Mouse (Mus musculus) G1E-ER4 (cell line): Measurements from ENCODE around the gene Ppm1f. TPM values are rescaled to one million over a fixed set of nuclear protein-coding genes. Genes with fewer than 3 reads are reported as not detected.

Source experiments
- GATA1 ChIP-seq: IDR thresholded peaks from one replicate; pipeline ENCODE4 v1.8.0; 2012; ENCODE audit warnings: low read length, inconsistent platforms
- polyA plus RNA-seq: library from polyadenylated mRNA; stranded (reverse); fragments of >175 nt; gene quantifications from 2 replicates; pipeline ENCODE4 v1.2.3, GENCODE M21; 2012

The Ppm1f gene
- 6.0 and 8.9 TPM in 2 replicates for polyA plus RNA-seq

DNA sequence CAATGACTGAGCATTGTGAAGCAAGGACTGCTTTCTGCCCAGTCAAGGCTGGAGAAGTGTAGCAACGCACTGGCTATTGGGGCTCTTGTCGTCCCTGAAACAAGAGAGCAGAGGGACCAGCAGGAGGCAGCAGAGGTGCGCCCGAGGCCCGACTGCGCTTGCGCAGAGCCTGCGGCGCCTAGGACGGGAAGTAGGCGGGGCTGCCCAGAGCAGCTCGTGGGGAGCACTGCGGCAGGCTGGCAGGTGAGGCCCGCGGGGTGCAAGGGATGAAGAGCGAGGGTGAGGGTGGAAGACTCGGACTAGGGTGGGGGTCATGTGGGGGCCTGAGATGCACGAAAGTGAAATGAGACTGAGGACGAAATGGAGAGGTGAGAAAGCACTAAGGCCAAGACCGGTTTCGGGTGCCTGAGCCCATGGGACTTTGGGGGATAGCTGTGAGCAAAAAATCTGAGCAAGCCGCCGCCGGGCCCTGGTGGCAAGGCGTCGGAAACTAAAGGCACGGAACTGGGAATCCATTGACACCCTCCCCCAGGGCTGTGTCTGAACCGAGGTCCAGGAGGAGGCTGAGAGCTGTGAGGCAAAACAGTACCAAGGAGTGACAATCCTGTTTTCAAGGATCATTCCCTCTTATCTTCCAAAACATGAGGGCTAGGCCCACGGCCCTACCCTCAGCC, at the start of gene Ppm1f:
Gene Ppm1f (plus strand): TSS at position 88 of the 674 bp plus-strand sequence.
- no peak for TF ChIP-seq GATA1

DNA sequence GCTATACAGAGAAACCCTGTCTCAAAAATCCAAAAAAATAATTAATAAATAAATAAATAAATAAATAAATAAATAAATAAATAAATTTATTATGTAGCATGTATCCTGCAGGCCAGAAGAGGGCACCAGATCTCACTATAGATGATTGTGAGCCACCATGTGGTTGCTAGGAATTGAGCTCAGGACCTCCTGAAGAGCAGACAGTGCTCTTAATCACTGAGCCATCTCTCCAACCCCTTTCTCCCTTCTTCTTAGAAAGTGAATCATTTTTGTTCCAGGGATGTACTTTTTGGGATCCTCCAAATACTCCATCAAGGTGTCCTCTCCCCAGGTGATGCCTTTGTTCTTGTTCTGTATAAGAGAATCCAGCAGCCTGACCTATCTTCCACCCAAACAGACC, 47.1 kb upstream of the Ppm1f start:
- no peak for TF ChIP-seq GATA1

- no peak for TF ChIP-seq GATA1
These were observed 43.9 kb upstream of the Ppm1f start for GRCm38 (mm10) chr16:16852411-16852810.

- no peak for TF ChIP-seq GATA1
These were observed 41.4 kb upstream of the Ppm1f start for GRCm38 (mm10) chr16:16854836-16855235.

DNA sequence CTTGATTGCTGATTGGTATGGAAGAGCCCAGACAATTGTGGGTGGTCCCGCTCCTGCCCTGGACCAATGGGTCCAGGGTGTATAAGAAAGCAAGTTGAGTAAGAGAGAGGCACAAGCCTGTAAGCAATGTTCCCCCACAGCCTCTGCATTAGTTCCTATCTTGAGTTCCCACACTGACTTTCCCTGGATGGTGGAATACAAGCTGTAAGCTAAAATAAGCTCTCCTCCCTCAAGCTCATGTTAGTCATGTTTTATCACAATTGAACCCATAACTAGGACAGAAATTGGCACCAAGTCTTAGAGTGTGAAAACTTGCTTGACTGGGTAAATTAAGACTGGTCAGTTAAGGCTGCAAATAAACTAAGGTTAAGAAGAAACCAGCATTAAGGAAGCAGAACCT, 40.7 kb upstream of the Ppm1f start:
- TF ChIP-seq GATA1 = no peak

- TF ChIP-seq GATA1 = no peak
These were observed 39.4 kb upstream of the Ppm1f start for GRCm38 (mm10) chr16:16856731-16857476.

DNA sequence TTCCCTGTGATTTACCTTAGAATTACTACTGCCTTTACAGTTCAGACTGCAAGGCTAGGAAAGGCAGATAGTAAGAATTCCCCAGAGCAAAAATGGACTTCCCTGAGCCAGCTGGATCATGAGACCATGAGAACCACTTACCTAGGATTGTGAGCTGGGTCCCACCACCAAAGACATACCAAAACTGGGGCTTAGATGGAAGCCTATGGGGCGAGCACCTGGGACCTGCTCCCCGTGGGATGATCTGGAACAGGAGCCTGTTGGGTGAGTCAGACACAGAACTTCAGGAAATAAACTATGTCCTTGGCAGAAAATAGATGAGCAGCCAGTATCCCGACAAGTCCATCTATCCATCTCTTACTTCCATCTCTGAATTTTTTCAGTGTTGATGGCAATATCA, 34.0 kb upstream of the Ppm1f start:
- no peak for TF ChIP-seq GATA1

- TF ChIP-seq GATA1 = no peak
These were observed 32.3 kb upstream of the Ppm1f start, which contains the start of gene Igll1 for GRCm38 (mm10) chr16:16863978-16864377. TSS of gene Igll1 (minus strand) at chr16:16863985.

- TF ChIP-seq GATA1 = no peak
These were observed 31.1 kb upstream of the Ppm1f start for GRCm38 (mm10) chr16:16865217-16865616.

DNA sequence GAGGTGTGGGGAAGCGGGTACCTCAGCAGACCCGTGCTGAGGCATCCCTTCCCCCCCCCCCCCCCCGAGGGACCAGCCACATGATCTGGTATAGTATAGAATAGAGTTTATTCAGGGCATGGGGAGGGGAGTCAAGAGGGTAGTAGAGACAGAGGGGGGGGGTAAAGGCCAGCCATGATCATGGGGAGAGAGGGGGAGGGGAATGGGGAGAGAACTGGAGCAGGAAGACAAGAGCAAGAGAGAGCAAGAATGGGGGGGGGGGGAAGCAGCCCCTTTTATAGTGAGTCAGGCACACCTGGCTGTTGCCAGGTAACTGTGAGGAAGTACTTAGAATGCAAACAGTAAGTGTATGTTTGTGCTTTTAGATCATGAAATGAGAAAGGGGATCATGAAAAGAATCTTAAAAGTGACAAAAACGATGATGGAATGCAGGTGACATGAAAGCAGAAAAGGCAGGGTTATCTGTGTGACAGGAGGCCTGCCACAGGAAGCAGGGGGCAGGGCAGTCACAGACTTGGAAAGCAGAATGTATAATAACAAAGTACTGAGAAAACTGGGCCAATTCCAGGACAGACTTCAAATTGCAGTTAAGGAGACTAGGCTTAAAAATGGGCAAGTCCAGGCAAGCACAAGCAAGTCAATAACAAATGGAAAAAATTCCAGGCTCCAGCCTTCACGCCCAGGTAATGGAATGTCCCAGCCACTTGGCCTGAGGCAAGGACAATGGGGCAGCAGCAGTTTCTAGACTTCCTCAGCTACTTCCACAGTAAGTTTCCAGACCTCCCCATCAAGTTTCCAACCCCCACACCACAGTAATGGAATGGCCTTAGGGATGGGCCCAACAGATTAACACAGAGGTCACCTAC, 30.3 kb upstream of the Ppm1f start:
- no peak for TF ChIP-seq GATA1

GRCm38 (mm10) chr16:16870241-16870616, 26.0 kb upstream of the Ppm1f start:
- no peak for TF ChIP-seq GATA1

GRCm38 (mm10) chr16:16870617-16871331, 25.5 kb upstream of the Ppm1f start, which contains the start of the genes Top3b and Vpreb1:
TSS of gene Top3b (plus strand) at chr16:16870736.
TSS of gene Vpreb1 (minus strand) at chr16:16870843.
- peak; percentile 15 for TF ChIP-seq GATA1

GRCm38 (mm10) chr16:16879025-16879424, 17.2 kb upstream of the Ppm1f start:
- no peak for TF ChIP-seq GATA1

- TF ChIP-seq GATA1 = no peak
These were observed 7.9 kb upstream of the Ppm1f start for GRCm38 (mm10) chr16:16888341-16888740.

DNA sequence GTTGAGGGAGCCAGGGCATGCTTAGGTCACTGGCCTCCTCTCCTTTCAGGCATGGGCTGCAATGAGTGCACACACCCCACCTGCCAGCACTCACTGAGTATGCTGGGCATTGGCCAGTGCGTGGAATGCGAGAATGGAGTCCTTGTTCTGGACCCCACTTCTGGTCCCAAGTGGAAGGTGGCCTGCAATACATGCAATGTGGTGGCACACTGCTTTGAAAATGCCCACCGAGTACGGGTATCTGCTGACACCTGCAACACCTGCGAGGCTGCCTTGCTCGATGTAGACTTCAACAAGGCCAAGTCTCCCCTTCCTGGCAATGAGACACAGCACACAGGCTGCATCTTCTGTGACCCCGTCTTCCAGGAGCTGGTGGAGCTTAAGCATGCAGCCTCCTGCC, 3.9 kb upstream of the Ppm1f start:
- TF ChIP-seq GATA1 = no peak
